Mouse (Mus musculus): ENCODE measurements around the gene Gm10972. TPM values are rescaled to one million over a fixed set of nuclear protein-coding genes. Genes with fewer than 3 reads are reported as not detected.
A peak's percentile ranks its signal among the peaks of the same experiment; 100 is the strongest.
"Not testable (repeated sequence)": the region's sequence is repeated elsewhere in the genome, so short reads cannot be mapped to it uniquely, and the experiment has no call there.

The Gm10972 gene
- polyA plus RNA-seq, 1 experiment = not detected

- no peak overlapping the region for H3K4me3 ChIP-seq (replicated peaks; ENCODE audit: extremely low read depth, low read depth, low read length)
- no peak for TF ChIP-seq POLR2A (IDR thresholded peaks at IDR 0.05; ENCODE audit: borderline replicate concordance, extremely low read depth, low read depth, low read length)
- peak; percentile 28; the same call in 1 of the 2 replicates for TF ChIP-seq CTCF (IDR thresholded peaks at IDR 0.05; ENCODE audit: insufficient read depth, low read length)
- no peak for DNase-seq
- 52% methylated on average over 4 of the region's 4 CpGs for WGBS
- no peaks in the 10 kb centered on the region for H3K4me1 ChIP-seq (ENCODE audit: control insufficient read depth, insufficient read depth, low read length)
Observed at GRCm38 (mm10) chr3:94616717-94617116, 26.2 kb upstream of the Gm10972 start.

- DNase-seq = peak; percentile 52
Observed at GRCm38 (mm10) chr3:94621740-94622507, 21.0 kb upstream of the Gm10972 start.

GRCm38 (mm10) chr3:94622550-94622949 lies 20.4 kb upstream of the Gm10972 start:
- no peak overlapping the region for H3K4me3 ChIP-seq (replicated peaks; ENCODE audit: extremely low read depth, low read depth, low read length)
- no peaks in the 10 kb centered on the region; the same call in 1 of the 2 replicates for H3K4me1 ChIP-seq (ENCODE audit: control insufficient read depth, insufficient read depth, low read length)
- no peak for DNase-seq
- TF ChIP-seq CTCF (IDR thresholded peaks at IDR 0.05; ENCODE audit: insufficient read depth, low read length) = no peak
- TF ChIP-seq POLR2A (IDR thresholded peaks at IDR 0.05; ENCODE audit: borderline replicate concordance, extremely low read depth, low read depth, low read length) = no peak
- WGBS = 87% methylated on average over 10 of the region's 10 CpGs

More at GRCm38 (mm10) chr3:94621740-94622507, 21.0 kb upstream of the Gm10972 start:
- Histone ChIP-seq H3K4me1 (ENCODE audit: control insufficient read depth, insufficient read depth, low read length) (no peaks in the 10 kb centered on the region; the same call in 1 of the 2 replicates), H3K4me3 (replicated peaks; ENCODE audit: extremely low read depth, low read depth, low read length) (no peak overlapping the region)
- 58% methylated on average over 11 of the region's 11 CpGs for WGBS
- TF ChIP-seq POLR2A (IDR thresholded peaks at IDR 0.05; ENCODE audit: borderline replicate concordance, extremely low read depth, low read depth, low read length) (no peak), CTCF (IDR thresholded peaks at IDR 0.05; ENCODE audit: insufficient read depth, low read length) (no peak)

- no peaks in the 10 kb centered on the region; the same call in 1 of the 2 replicates for H3K4me1 ChIP-seq (ENCODE audit: control insufficient read depth, insufficient read depth, low read length)
- TF ChIP-seq CTCF (IDR thresholded peaks at IDR 0.05; ENCODE audit: insufficient read depth, low read length) (no peak), POLR2A (IDR thresholded peaks at IDR 0.05; ENCODE audit: borderline replicate concordance, extremely low read depth, low read depth, low read length) (no peak)
- H3K4me3 ChIP-seq (replicated peaks; ENCODE audit: extremely low read depth, low read depth, low read length) = no peak overlapping the region
- no peak for DNase-seq
- WGBS = 80% methylated on average over 4 of the region's 4 CpGs
Observed at GRCm38 (mm10) chr3:94624281-94624680, 18.6 kb upstream of the Gm10972 start.

GRCm38 (mm10) chr3:94628712-94629111 lies 14.2 kb upstream of the Gm10972 start:
- no peaks in the 10 kb centered on the region; the same call in 1 of the 2 replicates for H3K4me1 ChIP-seq (ENCODE audit: control insufficient read depth, insufficient read depth, low read length)
- no peak for DNase-seq
- TF ChIP-seq CTCF (IDR thresholded peaks at IDR 0.05; ENCODE audit: insufficient read depth, low read length) = no peak
- no peak overlapping the region for H3K4me3 ChIP-seq (replicated peaks; ENCODE audit: extremely low read depth, low read depth, low read length)
- WGBS = 93% methylated on average over 5 of the region's 5 CpGs

GRCm38 (mm10) chr3:94629876-94630275 lies 13.0 kb upstream of the Gm10972 start:
- TF ChIP-seq CTCF (IDR thresholded peaks at IDR 0.05; ENCODE audit: insufficient read depth, low read length) (no peak), POLR2A (IDR thresholded peaks at IDR 0.05; ENCODE audit: borderline replicate concordance, extremely low read depth, low read depth, low read length) (no peak)
- 74% methylated on average over 3 of the region's 3 CpGs for WGBS
- Histone ChIP-seq H3K4me3 (replicated peaks; ENCODE audit: extremely low read depth, low read depth, low read length) (no peak overlapping the region), H3K4me1 (ENCODE audit: control insufficient read depth, insufficient read depth, low read length) (no peaks in the 10 kb centered on the region; the same call in 1 of the 2 replicates)
- no peak for DNase-seq

GRCm38 (mm10) chr3:94648755-94649590 lies 6.1 kb downstream of the Gm10972 start:
- Histone ChIP-seq H3K4me1 (ENCODE audit: control insufficient read depth, insufficient read depth, low read length) (0 out of 2 replicates have a peak, but pooled peaks cover 3% of the 10 kb centered on the region), H3K4me3 (replicated peaks; ENCODE audit: extremely low read depth, low read depth, low read length) (no peak overlapping the region)
- TF ChIP-seq POLR2A (IDR thresholded peaks at IDR 0.05; ENCODE audit: borderline replicate concordance, extremely low read depth, low read depth, low read length) (no peak), CTCF (IDR thresholded peaks at IDR 0.05; ENCODE audit: insufficient read depth, low read length) (no peak)
- WGBS = 27% methylated on average over 6 of the region's 6 CpGs
- DNase-seq = peak; percentile 58

- TF ChIP-seq CTCF (IDR thresholded peaks at IDR 0.05; ENCODE audit: insufficient read depth, low read length) = no peak
- no peak for TF ChIP-seq POLR2A (IDR thresholded peaks at IDR 0.05; ENCODE audit: borderline replicate concordance, extremely low read depth, low read depth, low read length)
- DNase-seq = peak; percentile 60
- 0 out of 2 replicates have a peak, but pooled peaks cover 3% of the 10 kb centered on the region for H3K4me1 ChIP-seq (ENCODE audit: control insufficient read depth, insufficient read depth, low read length)
- H3K4me3 ChIP-seq (replicated peaks; ENCODE audit: extremely low read depth, low read depth, low read length) = no peak overlapping the region
- WGBS = 53% methylated on average over 7 of the region's 7 CpGs
Observed at GRCm38 (mm10) chr3:94650409-94650808, 7.5 kb downstream of the Gm10972 start.

- not testable (repeated sequence) for H3K4me1 ChIP-seq (ENCODE audit: control insufficient read depth, insufficient read depth, low read length); DNase-seq; H3K4me3 ChIP-seq (replicated peaks; ENCODE audit: extremely low read depth, low read depth, low read length)
- WGBS = 70% methylated on average over 1 of the region's 1 CpGs
Observed at GRCm38 (mm10) chr3:94653967-94654366, 11.1 kb downstream of the Gm10972 start.

GRCm38 (mm10) chr3:94657852-94658739 lies 15.2 kb downstream of the Gm10972 start:
- peak overlapping the region; percentile 49 for H3K4me3 ChIP-seq (replicated peaks; ENCODE audit: extremely low read depth, low read depth, low read length)
- not testable (repeated sequence) for H3K4me1 ChIP-seq (ENCODE audit: control insufficient read depth, insufficient read depth, low read length)
- WGBS = 7% methylated on average over 26 of the region's 47 CpGs

GRCm38 (mm10) chr3:94658740-94659095 lies 15.8 kb downstream of the Gm10972 start, which contains the start of gene Tuft1:
Gene Tuft1, minus strand, starts transcription at chr3:94658872.
- H3K4me3 ChIP-seq (replicated peaks; ENCODE audit: extremely low read depth, low read depth, low read length) = peak within 1 kb of the TSS; percentile 49
- under 1% methylated on average over 24 of the region's 33 CpGs for WGBS
- DNase-seq = peak; percentile 79
- H3K4me1 ChIP-seq (ENCODE audit: control insufficient read depth, insufficient read depth, low read length) = not testable (repeated sequence)

More at GRCm38 (mm10) chr3:94657852-94658739, 15.2 kb downstream of the Gm10972 start:
- DNase-seq = peak; percentile 34

- not testable (repeated sequence) for H3K4me3 ChIP-seq (replicated peaks; ENCODE audit: extremely low read depth, low read depth, low read length); H3K4me1 ChIP-seq (ENCODE audit: control insufficient read depth, insufficient read depth, low read length); DNase-seq
- 31% methylated on average over 8 of the region's 10 CpGs for WGBS
Observed at GRCm38 (mm10) chr3:94659142-94659748, 16.3 kb downstream of the Gm10972 start.
